25 mouse cellular contexts compared by ENCODE assay signal in the genomic region with DNA sequence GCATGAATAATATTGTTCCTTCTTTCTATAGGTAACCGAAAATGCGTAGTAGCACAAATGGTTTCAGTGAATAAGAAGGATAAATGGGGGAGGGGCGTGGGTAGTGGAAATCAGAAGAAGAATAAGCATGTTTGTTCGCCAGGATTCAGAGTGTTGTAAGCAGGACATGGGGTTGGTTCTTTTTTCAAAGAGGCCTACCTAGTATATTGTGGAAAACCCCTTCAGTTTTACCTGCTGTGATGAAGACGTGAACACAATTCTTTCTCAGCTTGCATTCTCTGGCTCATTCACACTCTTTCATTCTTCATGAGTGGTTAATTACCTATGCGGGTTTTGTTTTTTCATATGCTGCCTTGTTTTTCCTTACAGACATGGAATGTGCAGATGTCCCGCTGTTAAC.
A peak's percentile ranks its signal among the peaks of the same experiment; 100 is the strongest.
DNase-seq lines count a peak whose midpoint lies in the region; ATAC-seq and TF ChIP-seq lines count a peak whose summit lies in the region.
"Had no signal": no experiment of that assay in that cellular context is flagged by ENCODE, and none has a peak within 500 bp of the region (broad histone marks: within the 10 kb centered on the region; RNA-seq: fewer than 3 reads in every experiment).

No protein-coding gene starts in this region.

- peaks cover 45% of the 10 kb centered on the region for H3K4me1 ChIP-seq in heart, adult 2 months (ENCODE audit: control insufficient read depth, insufficient read depth, low read length)
- peaks cover 47% of the 10 kb centered on the region for H3K4me1 ChIP-seq in thymus, adult 2 months (replicated peaks; ENCODE audit: control insufficient read depth, insufficient read depth, low read length)
- H3K4me1 ChIP-seq: hindbrain, embryonic 13.5 days had no signal

- no peak for TF ChIP-seq POLR2A in heart, adult 2 months (IDR thresholded peaks at IDR 0.05; ENCODE audit: insufficient read depth, low read depth, low read length)
- TF ChIP-seq POLR2A in thymus, adult 2 months (IDR thresholded peaks at IDR 0.05; ENCODE audit: control insufficient read depth, extremely low read depth, insufficient read depth, low read length, poor library complexity): no peak

- no peak for DNase-seq in heart, adult 2 months
- DNase-seq in heart, postnatal 10 days: no peak
- DNase-seq in thymus, adult 2 months: no peak
- no peak for DNase-seq in thymus, postnatal 25 days
- DNase-seq in R1 (ENCODE audit: low read depth, low spot score): peak; percentile 16
- no peak for DNase-seq in cerebellum, adult 9-11 months
- DNase-seq: adrenal gland, adult 8-10 months; adrenal gland, postnatal 25 days; B cell, adult 2 months; cerebellum, adult 11-12 months; cerebellum, adult 8-10 months; cerebellum, postnatal 14 days; gastrocnemius, postnatal 25 days; heart, postnatal 36 days had no signal

- H3K27ac ChIP-seq in heart, adult 2 months: peak overlapping the region; percentile 38
- peak overlapping the region; percentile 76 for H3K27ac ChIP-seq in thymus, adult 2 months (ENCODE audit: control insufficient read depth, insufficient read depth, low read length)
- H3K27ac ChIP-seq: forebrain, embryonic 10.5 days; forebrain, embryonic 13.5 days; hindbrain, embryonic 10.5 days; hindbrain, embryonic 13.5 days had no signal

- no peak overlapping the region for H3K4me3 ChIP-seq in heart, adult 2 months
- H3K4me3 ChIP-seq in thymus, adult 2 months (ENCODE audit: control insufficient read depth, insufficient read depth, low read length): no peak overlapping the region
- H3K4me3 ChIP-seq: forebrain, embryonic 10.5 days; forebrain, embryonic 13.5 days; hindbrain, embryonic 10.5 days; hindbrain, embryonic 13.5 days had no signal

- TF ChIP-seq CTCF in heart, adult 2 months (IDR thresholded peaks at IDR 0.05): no peak
- TF ChIP-seq CTCF in thymus, adult 2 months (IDR thresholded peaks at IDR 0.05; ENCODE audit: borderline replicate concordance, control insufficient read depth, extremely low read depth, insufficient read depth, low read length, poor library complexity): no peak

- 63% methylated on average over 7 of the region's 7 CpGs for WGBS in heart, adult 2 months
- 90% methylated on average over 7 of the region's 7 CpGs for WGBS in thymus, adult 2 months

- intact Hi-C loops in heart, adult 2 months (cut with DNase I): no loop called here
- intact Hi-C loops in heart, postnatal 10 days (cut with DNase I): no loop called here

- ATAC-seq in megakaryocyte, adult 5-6 weeks (ENCODE audit: poor library complexity, severe bottlenecking): no peak
- ATAC-seq: forebrain, embryonic 13.5 days; forebrain, embryonic 16.5 days; hindbrain, embryonic 16.5 days; intestine, embryonic 16.5 days; Patski had no signal

- no peaks in the 10 kb centered on the region for H3K27me3 ChIP-seq in heart, adult 2 months (ENCODE audit: control insufficient read depth, insufficient read depth, low read length)
- no peaks in the 10 kb centered on the region for H3K27me3 ChIP-seq in thymus, adult 2 months (ENCODE audit: control insufficient read depth, insufficient read depth, low read length)
- H3K27me3 ChIP-seq: CH12.LX; forebrain, embryonic 13.5 days; Patski had no signal

- TF ChIP-seq EP300 in heart, adult 2 months (IDR thresholded peaks at IDR 0.05; ENCODE audit: insufficient read depth, low read depth, low read length): no peak

- no peak overlapping the region for H3K9ac ChIP-seq in heart, adult 2 months (ENCODE audit: low read depth, low read length)
- H3K9ac ChIP-seq: forebrain, embryonic 13.5 days; hindbrain, embryonic 13.5 days had no signal

- H3K79me2 ChIP-seq in heart, adult 2 months (replicated peaks; ENCODE audit: control insufficient read depth, insufficient read depth, low read length): peaks cover 6% of the 10 kb centered on the region

- peaks cover 62% of the 10 kb centered on the region for H3K36me3 ChIP-seq in heart, adult 2 months (ENCODE audit: control insufficient read depth, insufficient read depth, low read length)
- peaks cover 90% of the 10 kb centered on the region for H3K36me3 ChIP-seq in thymus, adult 2 months (ENCODE audit: control insufficient read depth, insufficient read depth, low read length)
- H3K36me3 ChIP-seq: forebrain, embryonic 10.5 days; G1E; hindbrain, embryonic 10.5 days; hindbrain, embryonic 13.5 days had no signal
